Mouse (Mus musculus): ENCODE measurements around the gene Tmcc2.

Gene Tmcc2

DNA sequence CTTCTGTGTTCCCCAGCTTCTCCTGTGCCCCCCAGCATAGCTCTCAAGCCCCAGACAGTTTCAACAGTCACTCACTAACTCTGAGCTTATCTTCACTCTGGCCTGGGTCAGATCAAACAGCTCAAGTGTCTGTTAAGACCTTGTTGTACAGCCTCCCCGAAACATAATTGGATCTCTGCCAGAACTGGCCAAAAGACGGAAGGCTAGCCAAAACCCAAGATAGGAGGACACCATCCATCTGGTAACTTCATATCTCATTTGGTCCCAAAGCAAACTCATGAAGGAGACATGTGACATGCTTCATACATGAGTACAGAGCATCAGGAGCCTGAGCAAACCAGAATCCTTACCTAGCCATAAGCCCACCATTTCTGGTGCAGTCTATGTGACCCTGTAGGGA is 79.0 kb downstream of the Tmcc2 start:
- no peak for DNase-seq

DNA sequence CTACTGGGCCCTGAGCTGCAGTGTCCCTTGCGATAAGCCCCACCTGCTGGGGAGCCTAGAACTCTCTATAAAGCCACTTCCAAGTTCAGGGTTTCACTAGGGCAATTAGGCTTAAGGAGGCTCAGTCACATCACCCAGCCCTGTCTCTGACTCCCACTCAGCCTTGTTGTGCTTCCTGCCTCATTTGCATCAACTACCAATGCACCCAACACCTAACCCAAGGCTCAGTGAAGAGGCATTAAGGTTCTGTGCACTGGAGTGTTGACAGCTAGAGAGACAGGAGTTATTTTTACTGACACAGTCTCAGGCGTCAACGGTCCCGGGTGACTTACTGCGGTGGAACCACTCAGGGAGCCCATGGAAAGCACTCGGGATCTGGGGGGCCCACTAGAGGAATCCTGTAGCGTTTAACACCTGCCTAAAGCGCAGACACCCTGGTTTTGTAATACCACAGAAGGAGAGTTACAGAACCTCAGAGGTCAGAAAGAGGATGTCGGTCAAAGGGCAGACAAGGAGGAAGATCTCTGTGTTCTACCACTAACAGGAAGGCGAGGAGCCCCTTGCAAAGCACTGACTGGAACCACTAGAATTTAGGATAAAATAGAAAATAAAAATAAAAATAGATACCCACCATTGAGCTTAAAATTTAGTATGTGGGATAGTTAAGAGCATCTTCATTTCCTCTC is 79.8 kb downstream of the Tmcc2 start:
- no peak for DNase-seq

GRCm38 (mm10) chr1:132310754-132311153 is 80.3 kb downstream of the Tmcc2 start:
- DNase-seq, result peak; percentile 69 to 89

- no peak for DNase-seq
These were observed 82.4 kb downstream of the Tmcc2 start for GRCm38 (mm10) chr1:132308674-132309073.

DNA sequence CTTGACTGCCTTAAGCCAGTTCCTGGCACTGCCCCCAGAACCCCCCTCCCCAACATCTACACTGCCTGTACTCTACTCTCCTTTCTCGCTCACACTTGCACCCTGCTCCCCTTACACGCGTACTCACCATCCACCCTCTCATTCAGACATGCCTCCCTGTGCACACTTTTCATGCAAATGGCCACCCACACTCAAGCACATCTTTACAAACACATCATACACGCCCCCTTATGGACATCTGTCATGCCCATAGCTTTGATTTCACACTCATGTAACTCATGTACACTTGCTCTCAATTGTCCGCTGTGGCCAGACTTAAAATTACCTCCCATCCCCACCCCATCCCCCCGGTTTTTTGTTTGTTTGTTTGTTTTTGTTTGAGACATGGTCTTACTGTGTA is 83.1 kb downstream of the Tmcc2 start:
- no peak for DNase-seq

GRCm38 (mm10) chr1:132306808-132307207 is 84.3 kb downstream of the Tmcc2 start:
- DNase-seq, result no peak

Data from kidney, postnatal 25 days (tissue).